10 mouse cellular contexts compared by ENCODE assay signal in genomic region chr1:82474461-82474961, GRCm38 (mm10).
A peak's percentile ranks its signal among the peaks of the same experiment; 100 is the strongest.
DNase-seq lines count a peak whose midpoint lies in the region; ATAC-seq lines count a peak whose summit lies in the region.
"Had no signal": no experiment of that assay in that cellular context is flagged by ENCODE, and none has a peak within 500 bp of the region (broad histone marks: within the 10 kb centered on the region; RNA-seq: fewer than 3 reads in every experiment).

No protein-coding gene starts in this region.

- intact Hi-C loops in heart, postnatal 14 days (cut with DNase I), result no loop called here

- peak; percentile 44 for DNase-seq in lung, postnatal 10 days
- DNase-seq in lung, adult 18-20 months, result no peak
- DNase-seq in kidney, adult 18-20 months, result peak; percentile 29
- DNase-seq in left cerebral cortex, adult 18-20 months (ENCODE audit: low spot score in 2 of 2), result no peak
- DNase-seq in heart, postnatal 14 days, result no peak
- DNase-seq: cerebellum, postnatal 36 days; lung, embryonic 14.5 days had no signal

- ATAC-seq in forebrain, embryonic 13.5 days, result peak; percentile 60
- peak; percentile 66; the same call in 1 of the 2 replicates for ATAC-seq in neural tube, embryonic 12.5 days (ENCODE audit: low FRiP score, low read depth)
- ATAC-seq in megakaryocyte progenitor cell, adult 5-6 weeks (replicated peaks; ENCODE audit: poor library complexity), result no peak

- H3K27me3 ChIP-seq in forebrain, embryonic 13.5 days, result no peaks in the 10 kb centered on the region
- no peaks in the 10 kb centered on the region for H3K27me3 ChIP-seq in neural tube, embryonic 12.5 days (replicated peaks)

- H3K9ac ChIP-seq in forebrain, embryonic 13.5 days, result no peak overlapping the region
- no peak overlapping the region for H3K9ac ChIP-seq in neural tube, embryonic 12.5 days
- H3K9ac ChIP-seq: lung, embryonic 14.5 days had no signal

- no peaks in the 10 kb centered on the region for H3K36me3 ChIP-seq in forebrain, embryonic 13.5 days (ENCODE audit: poor library complexity, severe bottlenecking)
- H3K36me3 ChIP-seq in neural tube, embryonic 12.5 days, result no peaks in the 10 kb centered on the region

- H3K27ac ChIP-seq in forebrain, embryonic 13.5 days, result peak overlapping the region; percentile 65
- H3K27ac ChIP-seq in neural tube, embryonic 12.5 days, result no peak overlapping the region

- H3K4me3 ChIP-seq in forebrain, embryonic 13.5 days, result no peak overlapping the region
- no peak overlapping the region for H3K4me3 ChIP-seq in neural tube, embryonic 12.5 days

- 12% methylated on average over 4 of the region's 4 CpGs for WGBS in forebrain, embryonic 13.5 days
- WGBS in neural tube, embryonic 12.5 days, result 11% methylated on average over 4 of the region's 4 CpGs

- H3K4me2 ChIP-seq in forebrain, embryonic 13.5 days, result no peak overlapping the region
- no peak overlapping the region for H3K4me2 ChIP-seq in neural tube, embryonic 12.5 days (replicated peaks)
- H3K4me2 ChIP-seq: lung, embryonic 14.5 days had no signal

- peaks cover 30% of the 10 kb centered on the region for H3K4me1 ChIP-seq in forebrain, embryonic 13.5 days
- H3K4me1 ChIP-seq in neural tube, embryonic 12.5 days, result peaks cover 29% of the 10 kb centered on the region

- no peaks in the 10 kb centered on the region for H3K9me3 ChIP-seq in forebrain, embryonic 13.5 days (replicated peaks)
- H3K9me3 ChIP-seq in neural tube, embryonic 12.5 days, result no peaks in the 10 kb centered on the region

Comparison
In these comparisons a context has a peak if more than half of its experiments do, and no peak if none do; other contexts are left out.
1. DNase-seq: peak in lung, postnatal 10 days (single experiment) and kidney, adult 18-20 months (single experiment); none in lung, adult 18-20 months (0 of 2), left cerebral cortex, adult 18-20 months (0 of 2) and heart, postnatal 14 days (0 of 2).